ENCODE assay signal across 18 mouse cellular contexts in genomic region chr14:62043117-62043422, GRCm38 (mm10).
"Had no signal": no experiment of that assay in that cellular context is flagged by ENCODE, and none has a peak within 500 bp of the region (broad histone marks: within the 10 kb centered on the region; RNA-seq: fewer than 3 reads in every experiment).

No protein-coding gene starts in this region.

- H3K4me1 ChIP-seq: lung, embryonic 15.5 days; megakaryocyte, embryonic 14.5 days; midbrain, embryonic 13.5 days; midbrain, embryonic 15.5 days; neural tube, embryonic 12.5 days; stomach, embryonic 15.5 days had no signal

- H3K4me2 ChIP-seq: lung, embryonic 15.5 days; midbrain, embryonic 11.5 days; midbrain, embryonic 13.5 days; midbrain, embryonic 15.5 days; neural tube, embryonic 12.5 days; stomach, embryonic 15.5 days had no signal

- H3K36me3 ChIP-seq: lung, embryonic 15.5 days; midbrain, embryonic 13.5 days; midbrain, embryonic 15.5 days; neural tube, embryonic 12.5 days; stomach, embryonic 15.5 days had no signal

- DNase-seq: lung, adult 2 months; lung, postnatal 14 days; lung, postnatal 36 days; right cerebral cortex, postnatal 25 days; spleen, adult 18-20 months; thymus, adult 2 months; thymus, postnatal 25 days; thymus, postnatal 4 days had no signal

- H3K27ac ChIP-seq: lung, embryonic 15.5 days; macrophage; midbrain, embryonic 13.5 days; midbrain, embryonic 15.5 days; neural tube, embryonic 12.5 days; stomach, embryonic 15.5 days; stomach, postnatal 0 days had no signal

- ATAC-seq: lung, postnatal 0 days had no signal

- H3K27me3 ChIP-seq: lung, embryonic 15.5 days; megakaryocyte, embryonic 14.5 days; midbrain, embryonic 13.5 days; midbrain, embryonic 15.5 days; neural tube, embryonic 12.5 days; stomach, embryonic 15.5 days had no signal

- H3K9me3 ChIP-seq: lung, embryonic 15.5 days; midbrain, embryonic 13.5 days; midbrain, embryonic 15.5 days; neural tube, embryonic 12.5 days; stomach, embryonic 15.5 days had no signal

- H3K4me3 ChIP-seq: lung, embryonic 15.5 days; megakaryocyte, embryonic 14.5 days; midbrain, embryonic 13.5 days; midbrain, embryonic 15.5 days; neural tube, embryonic 12.5 days; stomach, embryonic 15.5 days had no signal

- H3K9ac ChIP-seq: lung, embryonic 15.5 days; midbrain, embryonic 13.5 days; midbrain, embryonic 15.5 days; neural tube, embryonic 12.5 days; stomach, embryonic 15.5 days had no signal
